Mouse (Mus musculus) liver, embryonic 14.5 days (tissue): ENCODE data around the gene Cerk.

Experiments used
- CTCF ChIP-seq: IDR thresholded peaks from 2 replicates; pipeline ENCODE4 v1.5.1; 2016; ENCODE audit warnings: antibody characterized with exemption, low read depth, control low read depth
- EP300 ChIP-seq: IDR thresholded peaks from 2 replicates; pipeline ENCODE4 v1.6.1; 2016; ENCODE audit warnings: antibody characterized with exemption, low read depth

- TF ChIP-seq EP300 (no peak), CTCF (no peak)
Measured at GRCm38 (mm10) chr15:86220229-86220630, 34.3 kb upstream of the Cerk start.
